Mouse (Mus musculus): ENCODE measurements around the gene Ntn3. TPM values are rescaled to one million over a fixed set of nuclear protein-coding genes. Genes with fewer than 3 reads are reported as not detected.

The Ntn3 gene
- 3.8 and 4.9 TPM in 2 replicates for polyA plus RNA-seq (2014; fragmentation: Nextera tagmentation; extraction: Ambion mirVana)

DNA sequence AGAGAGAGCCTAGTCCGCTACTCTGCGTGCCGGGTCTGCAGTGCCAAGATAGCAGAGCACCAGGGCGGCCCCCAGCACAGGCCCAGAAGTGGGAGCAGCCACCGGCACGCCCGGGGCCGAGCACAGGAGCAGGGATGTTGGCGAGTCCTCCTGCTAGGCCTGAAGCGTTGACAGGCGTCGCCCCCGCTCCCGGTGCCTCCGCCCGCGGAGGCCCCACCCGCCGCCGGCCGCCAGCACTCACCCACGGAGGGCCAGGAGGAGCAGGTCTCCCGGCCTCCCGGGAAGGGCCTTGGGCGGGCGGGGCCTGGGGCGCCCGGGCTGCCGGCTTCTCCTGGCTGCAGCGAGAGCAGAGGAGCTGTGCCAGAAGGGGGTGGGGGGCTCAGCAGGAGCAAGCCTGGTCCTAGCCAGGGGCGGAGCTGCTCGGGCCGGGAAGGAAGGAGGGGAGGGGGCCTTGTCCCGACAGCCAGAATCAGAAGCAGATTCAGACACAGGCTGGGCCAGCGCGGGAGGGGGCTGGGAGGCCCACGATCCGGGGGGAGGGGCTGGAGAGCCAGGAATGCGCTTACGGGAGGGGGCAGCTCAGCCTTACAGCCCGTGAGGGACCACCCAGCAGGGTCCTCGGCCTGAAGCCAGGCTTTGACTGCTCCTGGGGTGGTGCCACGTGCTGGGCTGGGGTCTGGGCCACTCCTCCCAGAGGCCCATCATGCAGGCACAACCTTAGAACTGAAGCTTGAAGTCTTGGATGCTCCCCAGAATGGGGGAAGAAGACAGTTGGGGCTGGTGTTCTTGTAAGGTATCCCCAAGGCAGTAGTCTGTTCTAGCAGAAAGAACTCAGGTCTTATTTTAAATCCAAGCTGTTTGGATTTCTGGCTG is at the start of gene Ntn3:
Ntn3 (minus strand) TSS at position 489 of the 873 bp plus-strand sequence.
- peak within 1 kb of the TSS; percentile 43 for H3K4me3 ChIP-seq (ENCODE audit: low read depth, low read length)
- ATAC-seq (replicated peaks; ENCODE audit: low FRiP score): peak; percentile 45
- peaks cover 23% of the 10 kb centered on the region for H3K27me3 ChIP-seq (ENCODE audit: control insufficient read depth, insufficient read depth, low read length)
- H3K9ac ChIP-seq (ENCODE audit: low read length): peak within 1 kb of the TSS; percentile 80
- H3K9me3 ChIP-seq (ENCODE audit: control insufficient read depth, low read length): no peaks in the 10 kb centered on the region
- peak within 1 kb of the TSS; percentile 52; the same call in 1 of the 2 replicates for H3K27ac ChIP-seq (ENCODE audit: low read depth, low read length)
- peaks cover 42% of the 10 kb centered on the region for H3K4me1 ChIP-seq (replicated peaks; ENCODE audit: control insufficient read depth, insufficient read depth, low read length)
- WGBS: under 1% methylated on average over 43 of the region's 43 CpGs
- no peaks in the 10 kb centered on the region for H3K36me3 ChIP-seq (ENCODE audit: control insufficient read depth, insufficient read depth, low read length)
- H3K4me2 ChIP-seq (ENCODE audit: low read depth, low read length, severe bottlenecking): peak within 1 kb of the TSS; percentile 90
- DNase-seq (ENCODE audit: low spot score): peak; percentile 87

DNA sequence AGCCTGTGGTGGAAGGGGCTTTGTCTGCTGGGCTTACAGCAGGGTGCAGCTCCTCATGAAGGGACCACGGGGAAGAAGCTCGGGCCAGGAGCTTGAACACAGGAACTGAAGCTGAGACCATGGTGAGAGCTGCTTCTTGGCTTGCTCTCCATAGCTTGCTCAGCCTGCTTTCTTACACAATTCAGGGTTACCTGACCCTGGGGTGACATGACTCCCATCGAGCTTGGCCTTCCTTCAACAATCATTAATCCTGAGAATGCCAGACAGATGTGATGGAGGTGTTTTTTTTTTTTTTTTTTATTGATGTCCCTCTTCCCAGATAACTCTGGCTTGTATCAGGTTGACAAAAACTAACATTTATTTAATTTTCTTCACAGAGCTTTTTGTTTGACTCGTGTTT is 49.6 kb upstream of the Ntn3 start:
- Histone ChIP-seq H3K4me3 (ENCODE audit: low read depth, low read length) (no peak overlapping the region), H3K9ac (ENCODE audit: low read length) (no peak overlapping the region), H3K27ac (ENCODE audit: low read depth, low read length) (no peak overlapping the region), H3K4me1 (replicated peaks; ENCODE audit: control insufficient read depth, insufficient read depth, low read length) (no peaks in the 10 kb centered on the region), H3K4me2 (ENCODE audit: low read depth, low read length, severe bottlenecking) (no peak overlapping the region), H3K9me3 (ENCODE audit: control insufficient read depth, low read length) (no peaks in the 10 kb centered on the region; the same call in 1 of the 2 replicates), H3K36me3 (ENCODE audit: control insufficient read depth, insufficient read depth, low read length) (no peaks in the 10 kb centered on the region), H3K27me3 (ENCODE audit: control insufficient read depth, insufficient read depth, low read length) (no peaks in the 10 kb centered on the region)
- no peak for ATAC-seq (replicated peaks; ENCODE audit: low FRiP score)
- no peak for DNase-seq (ENCODE audit: low spot score)
- 77% methylated on average over 4 of the region's 4 CpGs for WGBS

DNA sequence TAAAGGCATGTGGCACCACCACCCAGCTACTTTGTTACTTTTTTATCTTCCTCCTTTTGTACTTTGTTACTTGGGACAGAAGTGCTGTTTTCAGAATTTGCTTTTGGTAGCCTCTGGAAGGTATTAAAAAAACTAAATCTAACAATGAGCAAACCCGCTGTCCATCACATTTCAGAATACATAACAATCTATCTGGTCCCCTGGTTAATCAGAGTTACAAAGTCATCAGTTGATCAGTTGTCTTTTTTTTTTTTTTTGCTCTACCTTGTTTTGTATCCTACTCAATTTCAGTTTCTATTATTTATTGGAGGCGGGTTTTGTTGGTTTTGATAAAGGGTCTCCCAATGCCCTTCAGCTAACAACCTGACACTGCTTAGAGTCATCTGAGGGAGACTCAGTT is 43.0 kb upstream of the Ntn3 start:
- Histone ChIP-seq H3K27ac (ENCODE audit: low read depth, low read length) (no peak overlapping the region), H3K9ac (ENCODE audit: low read length) (no peak overlapping the region)

DNA sequence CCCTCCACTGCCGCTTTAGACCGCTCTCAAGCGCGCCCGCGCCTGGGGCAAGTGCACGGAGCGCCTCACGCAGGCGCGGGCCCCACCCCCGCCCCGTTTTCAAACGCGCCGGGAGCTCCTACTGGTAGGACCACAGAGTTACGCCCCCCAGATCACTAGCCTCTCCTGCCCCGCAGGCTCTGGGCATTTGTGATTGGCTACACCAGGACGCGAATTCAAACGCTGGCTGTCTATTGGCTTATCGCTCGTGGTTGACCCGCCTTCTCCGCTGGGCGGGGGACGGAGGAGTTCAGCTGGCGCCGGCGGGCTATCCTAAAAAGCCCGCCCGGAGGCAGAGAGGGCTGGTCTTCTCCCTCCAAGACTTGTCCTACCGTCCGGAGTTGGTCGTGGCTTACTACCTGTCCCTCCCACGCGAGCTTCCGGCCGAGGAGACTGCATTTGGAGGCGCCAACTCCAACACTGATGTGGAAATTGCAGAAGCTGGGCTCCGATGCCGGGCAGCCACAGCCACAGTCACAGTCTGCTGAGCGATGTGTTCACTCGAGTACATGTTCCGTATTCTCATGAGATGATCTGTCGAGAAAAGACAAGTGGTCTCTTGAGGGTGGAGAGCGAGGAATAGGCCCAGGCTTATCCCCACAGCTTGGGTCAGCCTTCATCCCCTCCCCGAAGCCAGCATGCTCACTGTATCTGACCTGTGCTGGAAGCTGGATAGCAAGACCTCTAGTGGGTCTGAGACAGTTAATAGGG is 42.2 kb upstream of the Ntn3 start, which contains the start of gene Ccnf:
Ccnf (minus strand) TSS at position 165 of the 750 bp plus-strand sequence.
- Histone ChIP-seq H3K36me3 (ENCODE audit: control insufficient read depth, insufficient read depth, low read length) (peaks cover 14% of the 10 kb centered on the region), H3K4me2 (ENCODE audit: low read depth, low read length, severe bottlenecking) (peak within 1 kb of the TSS; percentile 70), H3K9me3 (ENCODE audit: control insufficient read depth, low read length) (no peaks in the 10 kb centered on the region), H3K9ac (ENCODE audit: low read length) (peak within 1 kb of the TSS; percentile 91), H3K4me3 (ENCODE audit: low read depth, low read length) (peak within 1 kb of the TSS; percentile 85), H3K27ac (ENCODE audit: low read depth, low read length) (peak within 1 kb of the TSS; percentile 82), H3K4me1 (replicated peaks; ENCODE audit: control insufficient read depth, insufficient read depth, low read length) (no peaks in the 10 kb centered on the region; the same call in 1 of the 2 replicates), H3K27me3 (ENCODE audit: control insufficient read depth, insufficient read depth, low read length) (no peaks in the 10 kb centered on the region)
- peak; percentile 98 for DNase-seq (ENCODE audit: low spot score)
- ATAC-seq (replicated peaks; ENCODE audit: low FRiP score): peak; percentile 100
- WGBS: under 1% methylated on average over 48 of the region's 48 CpGs

More for the DNA sequence above, 43.0 kb upstream of the Ntn3 start:
- peak overlapping the region; percentile 70; the same call in 1 of the 2 replicates for H3K4me2 ChIP-seq (ENCODE audit: low read depth, low read length, severe bottlenecking)
- peak overlapping the region; percentile 85; the same call in 1 of the 2 replicates for H3K4me3 ChIP-seq (ENCODE audit: low read depth, low read length)
- no peaks in the 10 kb centered on the region for H3K9me3 ChIP-seq (ENCODE audit: control insufficient read depth, low read length)
- ATAC-seq (replicated peaks; ENCODE audit: low FRiP score) (no peak), DNase-seq (ENCODE audit: low spot score) (no peak)
- 96% methylated on average over 2 of the region's 2 CpGs for WGBS
- peaks cover 13% of the 10 kb centered on the region for H3K36me3 ChIP-seq (ENCODE audit: control insufficient read depth, insufficient read depth, low read length)
- H3K4me1 ChIP-seq (replicated peaks; ENCODE audit: control insufficient read depth, insufficient read depth, low read length): no peaks in the 10 kb centered on the region; the same call in 1 of the 2 replicates
- H3K27me3 ChIP-seq (ENCODE audit: control insufficient read depth, insufficient read depth, low read length): no peaks in the 10 kb centered on the region

DNA sequence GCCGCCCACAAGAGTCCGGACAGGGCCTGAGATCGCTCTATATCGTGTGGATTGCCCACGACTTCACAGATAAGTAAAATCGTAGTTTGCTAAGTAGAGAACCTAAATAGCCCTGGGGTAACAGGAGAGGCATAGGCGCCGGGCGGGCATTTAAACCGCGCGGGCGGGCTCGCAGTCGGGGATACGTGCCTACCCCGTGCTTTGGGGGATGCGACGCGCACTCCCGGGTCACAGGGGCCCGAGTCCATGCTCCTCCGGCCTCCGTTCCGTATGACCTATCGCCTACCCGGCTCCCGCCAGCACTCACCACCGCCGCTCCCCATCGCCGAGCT is 41.6 kb upstream of the Ntn3 start:
- Histone ChIP-seq H3K9me3 (ENCODE audit: control insufficient read depth, low read length) (no peaks in the 10 kb centered on the region), H3K4me3 (ENCODE audit: low read depth, low read length) (peak overlapping the region; percentile 85), H3K36me3 (ENCODE audit: control insufficient read depth, insufficient read depth, low read length) (peaks cover 15% of the 10 kb centered on the region), H3K4me1 (replicated peaks; ENCODE audit: control insufficient read depth, insufficient read depth, low read length) (no peaks in the 10 kb centered on the region; the same call in 1 of the 2 replicates), H3K27ac (ENCODE audit: low read depth, low read length) (peak overlapping the region; percentile 21; the same call in 1 of the 2 replicates), H3K27me3 (ENCODE audit: control insufficient read depth, insufficient read depth, low read length) (no peaks in the 10 kb centered on the region), H3K9ac (ENCODE audit: low read length) (peak overlapping the region; percentile 91), H3K4me2 (ENCODE audit: low read depth, low read length, severe bottlenecking) (peak overlapping the region; percentile 70)
- WGBS: under 1% methylated on average over 32 of the region's 32 CpGs
- ATAC-seq (replicated peaks; ENCODE audit: low FRiP score) (no peak), DNase-seq (ENCODE audit: low spot score) (no peak)

DNA sequence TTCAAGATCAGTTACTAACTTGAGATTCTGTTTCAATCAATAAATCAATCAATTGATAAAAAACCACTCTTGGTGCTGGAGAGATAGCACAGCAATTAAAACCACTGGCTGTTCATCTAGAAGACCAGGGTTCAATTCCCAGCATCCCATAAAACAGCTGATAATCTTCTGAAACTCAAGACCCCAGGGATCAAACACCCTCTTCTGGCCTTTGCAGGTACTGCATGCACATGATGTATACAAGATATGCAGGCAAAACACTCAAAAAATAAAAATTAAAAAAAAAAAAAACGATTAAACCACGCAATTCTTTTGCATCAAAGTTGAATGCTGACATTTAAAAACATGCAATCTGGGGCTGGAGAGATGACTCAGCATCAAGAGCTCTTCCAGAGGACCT is 39.3 kb upstream of the Ntn3 start:
- H3K9me3 ChIP-seq (ENCODE audit: control insufficient read depth, low read length): peaks cover 5% of the 10 kb centered on the region
- no peak overlapping the region for H3K9ac ChIP-seq (ENCODE audit: low read length)
- no peaks in the 10 kb centered on the region; the same call in 1 of the 2 replicates for H3K4me1 ChIP-seq (replicated peaks; ENCODE audit: control insufficient read depth, insufficient read depth, low read length)
- H3K36me3 ChIP-seq (ENCODE audit: control insufficient read depth, insufficient read depth, low read length): peaks cover 32% of the 10 kb centered on the region
- WGBS: 98% methylated on average over 2 of the region's 2 CpGs
- no peak overlapping the region for H3K4me2 ChIP-seq (ENCODE audit: low read depth, low read length, severe bottlenecking)
- H3K4me3 ChIP-seq (ENCODE audit: low read depth, low read length): no peak overlapping the region
- DNase-seq (ENCODE audit: low spot score) (no peak), ATAC-seq (replicated peaks; ENCODE audit: low FRiP score) (no peak)
- no peaks in the 10 kb centered on the region for H3K27me3 ChIP-seq (ENCODE audit: control insufficient read depth, insufficient read depth, low read length)
- H3K27ac ChIP-seq (ENCODE audit: low read depth, low read length): no peak overlapping the region

DNA sequence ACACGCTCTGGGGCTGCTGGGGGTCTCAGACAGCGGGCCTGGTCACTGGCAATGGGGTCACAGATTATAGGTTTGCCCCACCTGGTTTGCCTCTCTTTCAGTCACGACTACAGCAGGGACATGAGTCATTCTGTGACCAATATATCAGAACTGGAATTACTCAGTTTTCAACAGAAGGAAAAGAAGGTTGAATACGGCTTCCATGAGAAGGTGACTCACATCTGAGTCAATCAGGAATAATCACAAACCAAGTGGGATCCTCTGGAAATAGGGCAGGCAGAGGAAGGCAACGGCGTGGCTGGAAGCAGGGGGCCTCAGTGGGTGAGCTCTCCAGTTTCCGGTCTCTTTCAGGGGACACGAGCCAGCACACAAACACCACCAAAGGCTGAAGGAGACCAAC is 34.7 kb upstream of the Ntn3 start:
- Histone ChIP-seq H3K27me3 (ENCODE audit: control insufficient read depth, insufficient read depth, low read length) (no peaks in the 10 kb centered on the region), H3K4me3 (ENCODE audit: low read depth, low read length) (no peak overlapping the region), H3K4me1 (replicated peaks; ENCODE audit: control insufficient read depth, insufficient read depth, low read length) (no peaks in the 10 kb centered on the region), H3K4me2 (ENCODE audit: low read depth, low read length, severe bottlenecking) (no peak overlapping the region), H3K36me3 (ENCODE audit: control insufficient read depth, insufficient read depth, low read length) (peaks cover 63% of the 10 kb centered on the region), H3K9me3 (ENCODE audit: control insufficient read depth, low read length) (peaks cover 5% of the 10 kb centered on the region), H3K9ac (ENCODE audit: low read length) (no peak overlapping the region), H3K27ac (ENCODE audit: low read depth, low read length) (no peak overlapping the region)
- 97% methylated on average over 8 of the region's 8 CpGs for WGBS
- no peak for DNase-seq (ENCODE audit: low spot score)
- ATAC-seq (replicated peaks; ENCODE audit: low FRiP score): no peak

DNA sequence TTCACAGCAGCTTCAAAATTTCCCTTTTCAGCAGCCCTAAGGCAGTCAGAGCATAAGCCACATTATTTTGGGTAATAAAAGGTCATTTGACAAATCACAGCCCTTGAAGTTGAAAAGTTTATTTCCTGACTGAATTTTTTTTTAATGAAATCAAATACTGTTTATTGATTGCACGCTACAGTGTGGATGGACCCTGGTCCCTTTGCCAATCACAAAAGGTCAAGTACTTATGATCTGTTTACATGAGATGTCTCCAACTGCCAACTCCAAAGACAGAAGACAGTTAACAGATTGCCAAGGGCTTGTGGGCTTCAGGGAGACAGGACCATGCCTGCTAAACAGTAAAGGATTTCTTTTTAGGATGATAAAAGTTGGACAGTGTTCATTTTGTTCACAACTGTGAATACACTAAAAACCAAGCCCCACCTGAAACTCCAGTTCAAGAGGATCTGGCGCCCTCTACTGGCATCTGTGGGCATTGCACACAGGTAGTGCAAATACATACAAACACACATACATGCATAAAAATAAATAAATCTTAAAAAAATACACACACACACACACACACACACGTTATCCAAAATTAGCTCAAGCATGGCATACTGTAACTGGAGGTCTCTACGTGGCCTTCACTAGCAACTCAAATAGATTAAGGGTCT is 34.1 kb upstream of the Ntn3 start:
- peaks cover 58% of the 10 kb centered on the region for H3K36me3 ChIP-seq (ENCODE audit: control insufficient read depth, insufficient read depth, low read length)
- peaks cover 5% of the 10 kb centered on the region for H3K9me3 ChIP-seq (ENCODE audit: control insufficient read depth, low read length)
- no peak overlapping the region for H3K4me2 ChIP-seq (ENCODE audit: low read depth, low read length, severe bottlenecking)
- H3K4me3 ChIP-seq (ENCODE audit: low read depth, low read length): no peak overlapping the region
- H3K27ac ChIP-seq (ENCODE audit: low read depth, low read length): no peak overlapping the region
- no peak for ATAC-seq (replicated peaks; ENCODE audit: low FRiP score)
- H3K4me1 ChIP-seq (replicated peaks; ENCODE audit: control insufficient read depth, insufficient read depth, low read length): no peaks in the 10 kb centered on the region
- WGBS: 86% methylated on average over 4 of the region's 4 CpGs
- no peaks in the 10 kb centered on the region for H3K27me3 ChIP-seq (ENCODE audit: control insufficient read depth, insufficient read depth, low read length)
- no peak for DNase-seq (ENCODE audit: low spot score)
- H3K9ac ChIP-seq (ENCODE audit: low read length): no peak overlapping the region

Measured in forebrain, embryonic 11.5 days (tissue).